Mouse (Mus musculus): ENCODE measurements around the gene Camsap2.

- no peak for TF ChIP-seq POLR2A (IDR thresholded peaks at IDR 0.05; ENCODE audit: control insufficient read depth, low read depth, low read length)
- TF ChIP-seq CTCF (IDR thresholded peaks at IDR 0.05; ENCODE audit: control insufficient read depth, insufficient read depth, insufficient replicate concordance, low read depth, low read length): no peak
These were observed 120.1 kb downstream of the Camsap2 start for GRCm38 (mm10) chr1:136225846-136226245.

Measured in testis, adult 2 months (tissue).